In genomic region chr16:72737154-72737553, GRCm38 (mm10) we compare ENCODE assay signal across 9 mouse cellular contexts.
DNase-seq lines count a peak whose midpoint lies in the region; ATAC-seq and TF ChIP-seq lines count a peak whose summit lies in the region.
"Had no signal": no experiment of that assay in that cellular context is flagged by ENCODE, and none has a peak within 500 bp of the region (broad histone marks: within the 10 kb centered on the region; RNA-seq: fewer than 3 reads in every experiment).

No protein-coding gene starts in this region.

- no peak overlapping the region for H3K4me2 ChIP-seq in heart, embryonic 12.5 days

- H3K4me1 ChIP-seq in heart, embryonic 12.5 days (replicated peaks) = no peaks in the 10 kb centered on the region
- no peaks in the 10 kb centered on the region for H3K4me1 ChIP-seq in kidney, adult 2 months (ENCODE audit: control insufficient read depth, insufficient read depth, low read length)
- H3K4me1 ChIP-seq: megakaryocyte, embryonic 14.5 days had no signal

- ATAC-seq in heart, embryonic 12.5 days (ENCODE audit: insufficient number of reproducible peaks, low FRiP score) = no peak
- no peak for ATAC-seq in monocyte, adult 5-6 weeks (replicated peaks; ENCODE audit: insufficient number of reproducible peaks, low FRiP score, low TSS enrichment, poor library complexity, severe bottlenecking)

- H3K4me3 ChIP-seq in heart, embryonic 12.5 days = no peak overlapping the region
- H3K4me3 ChIP-seq in kidney, adult 2 months (ENCODE audit: insufficient read depth, low read depth, low read length) = no peak overlapping the region
- H3K4me3 ChIP-seq: megakaryocyte, embryonic 14.5 days had no signal

- TF ChIP-seq POLR2A in kidney, adult 2 months (IDR thresholded peaks at IDR 0.05; ENCODE audit: low read depth, low read length) = no peak

- H3K27me3 ChIP-seq in heart, embryonic 12.5 days (replicated peaks) = no peaks in the 10 kb centered on the region
- H3K27me3 ChIP-seq in kidney, adult 2 months (replicated peaks; ENCODE audit: control insufficient read depth, insufficient read depth, low read length) = no peaks in the 10 kb centered on the region
- H3K27me3 ChIP-seq: megakaryocyte, embryonic 14.5 days had no signal

- TF ChIP-seq CTCF in kidney, adult 2 months (conservative IDR thresholded peaks at IDR 0.05; ENCODE audit: insufficient read depth, insufficient read length, low read depth, low read length) = no peak

- DNase-seq in heart, adult 11 months = peak; percentile 93
- DNase-seq in urinary bladder, postnatal 14 days (ENCODE audit: low spot score) = peak; percentile 9
- no peak for DNase-seq in urinary bladder, postnatal 4 days (ENCODE audit: low spot score in 2 of 2)
- peak; percentile 66 for DNase-seq in kidney, adult 2 months
- DNase-seq in urinary bladder, adult 18-20 months (ENCODE audit: low spot score in 2 of 2) = no peak
- DNase-seq in layer of hippocampus, adult 9-10 months (ENCODE audit: low spot score) = no peak

- H3K27ac ChIP-seq in heart, embryonic 12.5 days (ENCODE audit: poor library complexity, severe bottlenecking) = no peak overlapping the region
- H3K27ac ChIP-seq in kidney, adult 2 months (ENCODE audit: insufficient read depth, low read depth, low read length) = no peak overlapping the region

- WGBS in heart, embryonic 12.5 days = 39% methylated on average over 4 of the region's 4 CpGs
- 16% methylated on average over 4 of the region's 4 CpGs for WGBS in kidney, adult 2 months

- peaks cover 1% of the 10 kb centered on the region; the same call in 1 of the 2 replicates for H3K9me3 ChIP-seq in heart, embryonic 12.5 days (replicated peaks)

- no peak overlapping the region for H3K9ac ChIP-seq in heart, embryonic 12.5 days

- H3K36me3 ChIP-seq in heart, embryonic 12.5 days = peaks cover 7% of the 10 kb centered on the region
- H3K36me3 ChIP-seq in kidney, adult 2 months (ENCODE audit: control insufficient read depth, insufficient read depth, low read length) = no peaks in the 10 kb centered on the region

Comparison
In these comparisons a context has a peak if more than half of its experiments do, and no peak if none do; other contexts are left out.
1. DNase-seq: peak in heart, adult 11 months (single experiment), urinary bladder, postnatal 14 days (single experiment) and kidney, adult 2 months (single experiment); none in urinary bladder, postnatal 4 days (0 of 2), urinary bladder, adult 18-20 months (0 of 2) and layer of hippocampus, adult 9-10 months (single experiment).